Mouse (Mus musculus) ES-Bruce4 (cell line): ENCODE measurements around the gene Abcd2. TPM values are rescaled to one million over a fixed set of nuclear protein-coding genes. Genes with fewer than 3 reads are reported as not detected.
A peak's percentile ranks its signal among the peaks of the same experiment; 100 is the strongest.

Source experiments
- H3K27ac ChIP-seq: 2 replicates; pipeline ENCODE4 v1.5.1; 2012; ENCODE audit warnings: low read length, inconsistent platforms; ENCODE audit not compliant: insufficient read depth
- H3K27me3 ChIP-seq: 2 replicates; pipeline ENCODE4 v1.6.1; 2012; ENCODE audit warnings: mild to moderate bottlenecking, low read length, inconsistent platforms; ENCODE audit not compliant: control insufficient read depth, poor library complexity, insufficient read depth, severe bottlenecking
- H3K36me3 ChIP-seq: 2 replicates; pipeline ENCODE4 v1.6.1; 2012; ENCODE audit warnings: inconsistent platforms, mild to moderate bottlenecking, low read length, moderate library complexity; ENCODE audit not compliant: control insufficient read depth, poor library complexity, insufficient read depth, severe bottlenecking
- H3K4me1 ChIP-seq: one replicate; pipeline ENCODE4 v1.8.1; 2011; ENCODE audit warnings: low read length; ENCODE audit not compliant: control insufficient read depth, insufficient read depth
- H3K4me3 ChIP-seq: 2 replicates; pipeline ENCODE4 v1.5.1; 2011; ENCODE audit warnings: low read depth, mild to moderate bottlenecking, low read length
- H3K9ac ChIP-seq: 2 replicates; pipeline ENCODE4 v1.6.1; 2012; ENCODE audit warnings: low read depth, mild to moderate bottlenecking, inconsistent platforms; ENCODE audit not compliant: poor library complexity, severe bottlenecking
- H3K9me3 ChIP-seq: replicated peaks from 2 replicates; pipeline ENCODE4 v1.6.1; 2012; ENCODE audit warnings: mild to moderate bottlenecking, low read length, inconsistent platforms; ENCODE audit not compliant: control insufficient read depth, poor library complexity, insufficient read depth, severe bottlenecking
- CTCF ChIP-seq: IDR thresholded peaks from one replicate; pipeline ENCODE4 v1.8.1; 2011; ENCODE audit warnings: low read depth, low read length
- EP300 ChIP-seq: IDR thresholded peaks from 2 replicates; pipeline ENCODE4 v1.6.1; 2011; ENCODE audit warnings: low read depth, low read length; ENCODE audit not compliant: insufficient read depth
- POLR2A ChIP-seq: IDR thresholded peaks from one replicate; pipeline ENCODE4 v1.8.1; 2011; ENCODE audit warnings: low read length; ENCODE audit not compliant: insufficient read depth
- polyA plus RNA-seq: library from polyadenylated mRNA; stranded (reverse); fragments of >200 nt; gene quantifications from 2 replicates; pipeline ENCODE4 v1.2.4, GENCODE M21; 2011; ENCODE audit warnings: low read depth; ENCODE audit not compliant: missing spikeins, insufficient read depth, insufficient read length

Abcd2 gene
- not detected in 2 replicates for polyA plus RNA-seq

GRCm38 (mm10) chr15:91191412-91192222 is at the start of gene Abcd2:
Gene Abcd2, minus strand, starts transcription at chr15:91191799.
- H3K27me3 ChIP-seq = no peaks in the 10 kb centered on the region
- 0 out of 2 replicates have a peak within 1 kb of the TSS, but pooled peaks have one; percentile 40 for H3K9ac ChIP-seq
- H3K27ac ChIP-seq = no peak within 1 kb of the TSS
- H3K9me3 ChIP-seq = no peaks in the 10 kb centered on the region
- no peaks in the 10 kb centered on the region for H3K36me3 ChIP-seq
- H3K4me3 ChIP-seq = peak within 1 kb of the TSS; percentile 27; the same call in 1 of the 2 replicates
- no peaks in the 10 kb centered on the region for H3K4me1 ChIP-seq
- TF ChIP-seq CTCF (no peak), EP300 (no peak)

- H3K4me1 ChIP-seq = no peaks in the 10 kb centered on the region
- no peaks in the 10 kb centered on the region for H3K27me3 ChIP-seq
- TF ChIP-seq POLR2A = no peak
- TF ChIP-seq CTCF = no peak
- no peak overlapping the region for H3K27ac ChIP-seq
- H3K9ac ChIP-seq = no peak overlapping the region
- H3K9me3 ChIP-seq = no peaks in the 10 kb centered on the region
- no peaks in the 10 kb centered on the region for H3K36me3 ChIP-seq
- H3K4me3 ChIP-seq = no peak overlapping the region
Observed at GRCm38 (mm10) chr15:91240683-91241335, 49.2 kb upstream of the Abcd2 start.

- Histone ChIP-seq H3K27me3 (no peaks in the 10 kb centered on the region; the same call in 1 of the 2 replicates), H3K9ac (no peak overlapping the region), H3K4me3 (no peak overlapping the region), H3K27ac (no peak overlapping the region), H3K36me3 (no peaks in the 10 kb centered on the region), H3K9me3 (no peaks in the 10 kb centered on the region), H3K4me1 (no peaks in the 10 kb centered on the region)
- TF ChIP-seq POLR2A = no peak
- no peak for TF ChIP-seq CTCF
- no peak for TF ChIP-seq EP300
Observed at GRCm38 (mm10) chr15:91237294-91237693, 45.7 kb upstream of the Abcd2 start.

GRCm38 (mm10) chr15:91206518-91206917 is 14.9 kb upstream of the Abcd2 start:
- no peaks in the 10 kb centered on the region for H3K36me3 ChIP-seq
- no peak overlapping the region for H3K9ac ChIP-seq
- H3K27ac ChIP-seq = no peak overlapping the region
- TF ChIP-seq CTCF = no peak
- no peak for TF ChIP-seq POLR2A
- TF ChIP-seq EP300 = no peak
- no peaks in the 10 kb centered on the region for H3K4me1 ChIP-seq
- no peaks in the 10 kb centered on the region for H3K9me3 ChIP-seq
- no peaks in the 10 kb centered on the region for H3K27me3 ChIP-seq
- H3K4me3 ChIP-seq = no peak overlapping the region

- Histone ChIP-seq H3K27ac (no peak overlapping the region), H3K4me3 (no peak overlapping the region)
Observed at GRCm38 (mm10) chr15:91203521-91203920, 11.9 kb upstream of the Abcd2 start.

GRCm38 (mm10) chr15:91202486-91202885 is 10.9 kb upstream of the Abcd2 start:
- TF ChIP-seq POLR2A (no peak), EP300 (no peak)
- Histone ChIP-seq H3K4me1 (no peaks in the 10 kb centered on the region), H3K9ac (no peak overlapping the region), H3K9me3 (no peaks in the 10 kb centered on the region), H3K36me3 (no peaks in the 10 kb centered on the region), H3K27ac (no peak overlapping the region), H3K27me3 (no peaks in the 10 kb centered on the region), H3K4me3 (no peak overlapping the region)

More at GRCm38 (mm10) chr15:91203521-91203920, 11.9 kb upstream of the Abcd2 start:
- H3K9me3 ChIP-seq = no peaks in the 10 kb centered on the region
- no peaks in the 10 kb centered on the region for H3K4me1 ChIP-seq
- no peak overlapping the region for H3K9ac ChIP-seq
- H3K36me3 ChIP-seq = no peaks in the 10 kb centered on the region
- no peaks in the 10 kb centered on the region for H3K27me3 ChIP-seq
- TF ChIP-seq EP300 = no peak
- no peak for TF ChIP-seq POLR2A
- TF ChIP-seq CTCF = no peak
